ENCODE assay signal across 13 mouse cellular contexts in the genomic region with DNA sequence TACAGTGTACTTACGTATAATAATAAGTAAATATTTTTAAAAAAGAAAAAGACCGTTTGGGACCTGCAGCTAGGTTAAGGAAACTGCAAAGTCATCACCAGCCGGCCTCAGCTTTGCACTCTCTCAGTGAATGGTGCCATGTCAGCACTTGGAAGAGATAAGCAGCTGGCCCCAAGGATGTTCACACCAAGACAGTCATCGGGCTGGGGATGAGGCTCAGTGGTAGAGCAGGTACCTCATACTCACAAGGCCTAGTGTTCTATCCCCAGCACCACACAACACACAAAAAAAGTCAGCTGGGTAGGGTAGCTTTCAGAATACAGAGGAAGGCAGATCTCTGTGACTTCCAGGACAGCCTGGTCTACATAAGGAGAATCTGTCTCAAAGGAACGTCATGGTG. TPM values are rescaled to one million over a fixed set of nuclear protein-coding genes. Genes with fewer than 3 reads are reported as not detected.
A peak's percentile ranks its signal among the peaks of the same experiment; 100 is the strongest.
DNase-seq lines count a peak whose midpoint lies in the region; ATAC-seq and TF ChIP-seq lines count a peak whose summit lies in the region.
"Had no signal": no experiment of that assay in that cellular context is flagged by ENCODE, and none has a peak within 500 bp of the region (broad histone marks: within the 10 kb centered on the region; RNA-seq: fewer than 3 reads in every experiment).

No protein-coding gene starts in this region.

- peak overlapping the region; percentile 93 for H3K4me2 ChIP-seq in heart, embryonic 11.5 days
- H3K4me2 ChIP-seq in midbrain, embryonic 15.5 days, result 0 out of 2 replicates have a peak overlapping the region, but pooled peaks have one; percentile 91
- H3K4me2 ChIP-seq in midbrain, embryonic 13.5 days (replicated peaks), result no peak overlapping the region; the same call in 1 of the 2 replicates
- H3K4me2 ChIP-seq in neural tube, embryonic 15.5 days, result peak overlapping the region; percentile 88; the same call in 1 of the 2 replicates

- H3K36me3 ChIP-seq in heart, embryonic 11.5 days (ENCODE audit: control insufficient read depth, insufficient read depth, low read length), result peaks cover 6% of the 10 kb centered on the region
- H3K36me3 ChIP-seq in heart, adult 2 months (ENCODE audit: control insufficient read depth, insufficient read depth, low read length), result no peaks in the 10 kb centered on the region
- H3K36me3 ChIP-seq in midbrain, embryonic 15.5 days (replicated peaks), result peaks cover 8% of the 10 kb centered on the region; the same call in 1 of the 2 replicates
- peaks cover 29% of the 10 kb centered on the region for H3K36me3 ChIP-seq in midbrain, embryonic 13.5 days
- peaks cover 61% of the 10 kb centered on the region for H3K36me3 ChIP-seq in erythroblast, embryonic 14.5 days (ENCODE audit: control insufficient read depth)
- peaks cover 25% of the 10 kb centered on the region for H3K36me3 ChIP-seq in neural tube, embryonic 15.5 days

- peak; percentile 67; the same call in 1 of the 2 replicates for ATAC-seq in heart, embryonic 11.5 days (replicated peaks; ENCODE audit: insufficient number of reproducible peaks, low FRiP score, low TSS enrichment)
- no peak for ATAC-seq in midbrain, embryonic 15.5 days (replicated peaks)
- ATAC-seq in midbrain, embryonic 13.5 days, result no peak
- no peak for ATAC-seq in neural tube, embryonic 15.5 days (ENCODE audit: low FRiP score)

- 81% methylated on average over 5 of the region's 5 CpGs for WGBS in heart, embryonic 11.5 days (ENCODE audit: insufficient replicate concordance)
- 83% methylated on average over 5 of the region's 5 CpGs for WGBS in heart, adult 2 months
- 96% methylated on average over 5 of the region's 5 CpGs for WGBS in midbrain, embryonic 15.5 days
- WGBS in midbrain, embryonic 13.5 days, result 92% methylated on average over 5 of the region's 5 CpGs
- 94% methylated on average over 5 of the region's 5 CpGs for WGBS in neural tube, embryonic 15.5 days

- intact Hi-C loops in heart, adult 2 months (cut with DNase I), result loop anchor here (5.0 kb wide), 2 partner anchors 37 to 67 kb away; a partner anchor contains a TSS
- intact Hi-C loops in gastrocnemius, adult 2 months (cut with DNase I), result no loop called here

- no peaks in the 10 kb centered on the region for H3K27me3 ChIP-seq in heart, embryonic 11.5 days (ENCODE audit: control insufficient read depth, insufficient read depth, low read length)
- H3K27me3 ChIP-seq in heart, adult 2 months (ENCODE audit: control insufficient read depth, insufficient read depth, low read length), result no peaks in the 10 kb centered on the region
- no peaks in the 10 kb centered on the region for H3K27me3 ChIP-seq in midbrain, embryonic 15.5 days (replicated peaks)
- no peaks in the 10 kb centered on the region for H3K27me3 ChIP-seq in midbrain, embryonic 13.5 days
- no peaks in the 10 kb centered on the region for H3K27me3 ChIP-seq in erythroblast, embryonic 14.5 days (ENCODE audit: control insufficient read depth)
- H3K27me3 ChIP-seq in neural tube, embryonic 15.5 days (replicated peaks), result no peaks in the 10 kb centered on the region
- H3K27me3 ChIP-seq: hindbrain, embryonic 12.5 days; midbrain, embryonic 12.5 days had no signal

- peak overlapping the region; percentile 85; the same call in 1 of the 2 replicates for H3K4me3 ChIP-seq in heart, embryonic 11.5 days (ENCODE audit: low read depth, low read length)
- H3K4me3 ChIP-seq in heart, adult 2 months, result no peak overlapping the region
- H3K4me3 ChIP-seq in midbrain, embryonic 15.5 days, result no peak overlapping the region
- no peak overlapping the region; the same call in 1 of the 2 replicates for H3K4me3 ChIP-seq in midbrain, embryonic 13.5 days (replicated peaks)
- H3K4me3 ChIP-seq in erythroblast, embryonic 14.5 days (replicated peaks), result peak overlapping the region; percentile 100
- H3K4me3 ChIP-seq in neural tube, embryonic 15.5 days (replicated peaks), result no peak overlapping the region
- H3K4me3 ChIP-seq in gastrocnemius, adult 2 months, result no peak overlapping the region

- no peak for TF ChIP-seq CTCF in heart, adult 2 months (IDR thresholded peaks at IDR 0.05)
- TF ChIP-seq CTCF in gastrocnemius, adult 2 months (IDR thresholded peaks at IDR 0.05), result no peak

- H3K9ac ChIP-seq in heart, embryonic 11.5 days (ENCODE audit: low read depth, low read length), result no peak overlapping the region
- no peak overlapping the region for H3K9ac ChIP-seq in heart, adult 2 months (ENCODE audit: low read depth, low read length)
- H3K9ac ChIP-seq in midbrain, embryonic 15.5 days, result no peak overlapping the region
- H3K9ac ChIP-seq in midbrain, embryonic 13.5 days (replicated peaks), result no peak overlapping the region
- no peak overlapping the region for H3K9ac ChIP-seq in neural tube, embryonic 15.5 days (replicated peaks)
- H3K9ac ChIP-seq: midbrain, embryonic 12.5 days had no signal

- H3K79me2 ChIP-seq in heart, adult 2 months (replicated peaks; ENCODE audit: control insufficient read depth, insufficient read depth, low read length), result no peaks in the 10 kb centered on the region

- H3K9me3 ChIP-seq in heart, embryonic 11.5 days (replicated peaks; ENCODE audit: control insufficient read depth, low read length), result no peaks in the 10 kb centered on the region
- no peaks in the 10 kb centered on the region for H3K9me3 ChIP-seq in midbrain, embryonic 15.5 days
- H3K9me3 ChIP-seq in midbrain, embryonic 13.5 days, result no peaks in the 10 kb centered on the region
- no peaks in the 10 kb centered on the region for H3K9me3 ChIP-seq in erythroblast, embryonic 14.5 days (ENCODE audit: control insufficient read depth, low read length)
- H3K9me3 ChIP-seq in neural tube, embryonic 15.5 days (replicated peaks), result no peaks in the 10 kb centered on the region
- H3K9me3 ChIP-seq: hindbrain, embryonic 12.5 days; midbrain, embryonic 12.5 days had no signal

- no peak for DNase-seq in heart, adult 2 months
- no peak for DNase-seq in kidney, adult 9 months
- DNase-seq in gastrocnemius, adult 2 months, result no peak
- DNase-seq: adrenal gland, postnatal 36 days; gastrocnemius, postnatal 36 days; kidney, postnatal 10 days had no signal

- H3K27ac ChIP-seq in heart, embryonic 11.5 days (ENCODE audit: low read depth, low read length), result no peak overlapping the region
- H3K27ac ChIP-seq in heart, adult 2 months, result no peak overlapping the region
- H3K27ac ChIP-seq in midbrain, embryonic 15.5 days, result no peak overlapping the region
- no peak overlapping the region for H3K27ac ChIP-seq in midbrain, embryonic 13.5 days
- H3K27ac ChIP-seq in neural tube, embryonic 15.5 days (replicated peaks), result no peak overlapping the region
- H3K27ac ChIP-seq in gastrocnemius, adult 2 months, result no peak overlapping the region
- H3K27ac ChIP-seq: hindbrain, embryonic 12.5 days; midbrain, embryonic 12.5 days had no signal

- no peak for TF ChIP-seq EP300 in heart, adult 2 months (IDR thresholded peaks at IDR 0.05; ENCODE audit: insufficient read depth, low read depth, low read length)

- no peak for TF ChIP-seq POLR2A in heart, adult 2 months (IDR thresholded peaks at IDR 0.05; ENCODE audit: insufficient read depth, low read depth, low read length)

- H3K4me1 ChIP-seq in heart, embryonic 11.5 days (ENCODE audit: control insufficient read depth, insufficient read depth, low read length), result peaks cover 12% of the 10 kb centered on the region
- peaks cover 4% of the 10 kb centered on the region for H3K4me1 ChIP-seq in heart, adult 2 months (ENCODE audit: control insufficient read depth, insufficient read depth, low read length)
- H3K4me1 ChIP-seq in midbrain, embryonic 15.5 days, result peaks cover 23% of the 10 kb centered on the region
- H3K4me1 ChIP-seq in midbrain, embryonic 13.5 days (replicated peaks), result peaks cover 21% of the 10 kb centered on the region
- peaks cover 55% of the 10 kb centered on the region for H3K4me1 ChIP-seq in erythroblast, embryonic 14.5 days (ENCODE audit: control insufficient read depth)
- H3K4me1 ChIP-seq in neural tube, embryonic 15.5 days, result peaks cover 26% of the 10 kb centered on the region

RNA-seq across cellular contexts. Expression of a gene that starts 1.9 kb away (rescaled TPM):
- 46.0 and 51.9 TPM in 2 replicates for polyA plus RNA-seq in heart, embryonic 11.5 days (2014; fragmentation: Nextera tagmentation; extraction: Ambion mirVana)
- total RNA-seq in heart, adult 2 months (2021), result 10 to 100 TPM; 19.4 to 20.9 TPM
- polyA plus RNA-seq in heart, adult 2 months (2012; rRNA removed), result 19.0 and 29.2 TPM in 2 replicates
- polyA plus RNA-seq in midbrain, embryonic 15.5 days (2015; fragmentation: Nextera tagmentation; extraction: Ambion mirVana), result 62.8 and 64.6 TPM in 2 replicates
- polyA plus RNA-seq in midbrain, embryonic 13.5 days (2015; fragmentation: Nextera tagmentation; extraction: Ambion mirVana), result 55.0 and 57.3 TPM in 2 replicates
- 16.8 and 28.3 TPM in 2 replicates for polyA plus RNA-seq in erythroblast, embryonic 14.5 days (2012)
- polyA plus RNA-seq in neural tube, embryonic 15.5 days (2015; fragmentation: Nextera tagmentation; extraction: Ambion mirVana), result 71.9 and 94.0 TPM in 2 replicates
- total RNA-seq in gastrocnemius, adult 2 months (2021), result 10 to 100 TPM; 23.3 to 28.5 TPM

RNA-seq across cellular contexts. Expression of a gene that starts 12.8 kb away (rescaled TPM):
- 68.6 and 71.5 TPM in 2 replicates for polyA plus RNA-seq in heart, embryonic 11.5 days (2014; fragmentation: Nextera tagmentation; extraction: Ambion mirVana)
- 10 to 100 TPM; 35.9 to 37.1 TPM for total RNA-seq in heart, adult 2 months (2021)
- polyA plus RNA-seq in heart, adult 2 months (2012; rRNA removed), result 52.2 and 55.1 TPM in 2 replicates
- polyA plus RNA-seq in midbrain, embryonic 15.5 days (2015; fragmentation: Nextera tagmentation; extraction: Ambion mirVana), result 228 and 233 TPM in 2 replicates
- 190 and 210 TPM in 2 replicates for polyA plus RNA-seq in midbrain, embryonic 13.5 days (2015; fragmentation: Nextera tagmentation; extraction: Ambion mirVana)
- 13.4 and 14.0 TPM in 2 replicates for polyA plus RNA-seq in erythroblast, embryonic 14.5 days (2012)
- polyA plus RNA-seq in neural tube, embryonic 15.5 days (2015; fragmentation: Nextera tagmentation; extraction: Ambion mirVana), result 200 and 211 TPM in 2 replicates
- 10 to 100 TPM; 25.6 to 30.4 TPM for total RNA-seq in gastrocnemius, adult 2 months (2021)

RNA-seq across cellular contexts. Expression of a gene that starts 21.7 kb away (rescaled TPM):
- 30.2 and 31.8 TPM in 2 replicates for polyA plus RNA-seq in heart, embryonic 11.5 days (2014; fragmentation: Nextera tagmentation; extraction: Ambion mirVana)
- total RNA-seq in heart, adult 2 months (2021), result 1 to 10 TPM; 1.6 to 2.0 TPM
- 4.6 TPM in 2 replicates for polyA plus RNA-seq in heart, adult 2 months (2012; rRNA removed)
- 41.6 and 44.2 TPM in 2 replicates for polyA plus RNA-seq in midbrain, embryonic 15.5 days (2015; fragmentation: Nextera tagmentation; extraction: Ambion mirVana)
- polyA plus RNA-seq in midbrain, embryonic 13.5 days (2015; fragmentation: Nextera tagmentation; extraction: Ambion mirVana), result 39.0 and 40.1 TPM in 2 replicates
- 3.9 and 5.3 TPM in 2 replicates for polyA plus RNA-seq in erythroblast, embryonic 14.5 days (2012)
- 47.7 and 53.5 TPM in 2 replicates for polyA plus RNA-seq in neural tube, embryonic 15.5 days (2015; fragmentation: Nextera tagmentation; extraction: Ambion mirVana)
- under 1 TPM in 1 of 2 experiments, not detected in 1; 0.47 TPM for total RNA-seq in gastrocnemius, adult 2 months (2021)

RNA-seq across cellular contexts. Expression of a gene that starts 36.4 kb away (rescaled TPM):
- polyA plus RNA-seq in heart, embryonic 11.5 days (2014; fragmentation: Nextera tagmentation; extraction: Ambion mirVana), result 34.8 and 39.8 TPM in 2 replicates
- 10 to 100 TPM; 31.1 to 35.5 TPM for total RNA-seq in heart, adult 2 months (2021)
- polyA plus RNA-seq in heart, adult 2 months (2012; rRNA removed), result 11.0 and 17.7 TPM in 2 replicates
- 27.5 TPM in 2 replicates for polyA plus RNA-seq in midbrain, embryonic 15.5 days (2015; fragmentation: Nextera tagmentation; extraction: Ambion mirVana)
- polyA plus RNA-seq in midbrain, embryonic 13.5 days (2015; fragmentation: Nextera tagmentation; extraction: Ambion mirVana), result 27.8 and 30.1 TPM in 2 replicates
- polyA plus RNA-seq in erythroblast, embryonic 14.5 days (2012), result 0.98 and 1.5 TPM in 2 replicates
- 23.3 and 28.7 TPM in 2 replicates for polyA plus RNA-seq in neural tube, embryonic 15.5 days (2015; fragmentation: Nextera tagmentation; extraction: Ambion mirVana)
- total RNA-seq in gastrocnemius, adult 2 months (2021), result 10 to 100 TPM; 58.9 to 63.4 TPM

RNA-seq across cellular contexts. Expression of a gene that starts 38.9 kb away (rescaled TPM):
- 75.9 and 84.0 TPM in 2 replicates for polyA plus RNA-seq in heart, embryonic 11.5 days (2014; fragmentation: Nextera tagmentation; extraction: Ambion mirVana)
- total RNA-seq in heart, adult 2 months (2021), result 10 to 100 TPM; 72.6 to 80.4 TPM
- 71.9 and 96.9 TPM in 2 replicates for polyA plus RNA-seq in heart, adult 2 months (2012; rRNA removed)
- 57.0 and 63.4 TPM in 2 replicates for polyA plus RNA-seq in midbrain, embryonic 15.5 days (2015; fragmentation: Nextera tagmentation; extraction: Ambion mirVana)
- polyA plus RNA-seq in midbrain, embryonic 13.5 days (2015; fragmentation: Nextera tagmentation; extraction: Ambion mirVana), result 50.3 and 51.0 TPM in 2 replicates
- polyA plus RNA-seq in erythroblast, embryonic 14.5 days (2012), result 4.9 and 5.7 TPM in 2 replicates
- polyA plus RNA-seq in neural tube, embryonic 15.5 days (2015; fragmentation: Nextera tagmentation; extraction: Ambion mirVana), result 68.2 and 68.9 TPM in 2 replicates
- total RNA-seq in gastrocnemius, adult 2 months (2021), result 10 to 100 TPM; 31.7 to 43.4 TPM

Comparison
In these comparisons a context has a peak if more than half of its experiments do, and no peak if none do; other contexts are left out.
1. H3K4me3 ChIP-seq: peak in heart, embryonic 11.5 days (single experiment) and erythroblast, embryonic 14.5 days (single experiment); none in heart, adult 2 months (single experiment), midbrain, embryonic 15.5 days (single experiment), midbrain, embryonic 13.5 days (single experiment), neural tube, embryonic 15.5 days (single experiment) and gastrocnemius, adult 2 months (single experiment).